Mouse (Mus musculus) heart, embryonic 13.5 days (tissue): ENCODE results near the gene Myo18a. TPM values are rescaled to one million over a fixed set of nuclear protein-coding genes. Genes with fewer than 3 reads are reported as not detected.

Experiments
- ATAC-seq: fragments of 200-750 bp; cut with Nextera tagmentation; 2 replicates; pipeline ENCODE4 v1.8.0; 2017; ENCODE audit warnings: moderate TSS enrichment; ENCODE audit not compliant: insufficient number of reproducible peaks, low FRiP score, low TSS enrichment; ENCODE audit errors: extremely low read depth
- H3K27ac ChIP-seq: fragments of 300-500 bp; sonication (generic); replicated peaks from 2 replicates; pipeline ENCODE4 v1.5.1; 2015; ENCODE audit warnings: moderate library complexity, mild to moderate bottlenecking, inconsistent platforms
- H3K27me3 ChIP-seq: fragments of 300-500 bp; sonication (generic); replicated peaks from 2 replicates; pipeline ENCODE4 v1.6.1; 2015; ENCODE audit warnings: mild to moderate bottlenecking, inconsistent platforms
- H3K36me3 ChIP-seq: fragments of 300-500 bp; sonication (generic); 2 replicates; pipeline ENCODE4 v1.6.1; 2015; ENCODE audit warnings: mild to moderate bottlenecking, inconsistent platforms
- H3K4me1 ChIP-seq: fragments of 300-500 bp; sonication (generic); 2 replicates; pipeline ENCODE4 v1.6.1; 2015; ENCODE audit warnings: inconsistent platforms
- H3K4me2 ChIP-seq: fragments of 300-500 bp; sonication (generic); 2 replicates; pipeline ENCODE4 v1.6.1; 2015; ENCODE audit warnings: inconsistent platforms, mild to moderate bottlenecking, moderate library complexity
- H3K4me3 ChIP-seq: fragments of 300-500 bp; sonication (generic); 2 replicates; pipeline ENCODE4 v1.5.1; 2015; ENCODE audit warnings: moderate library complexity, mild to moderate bottlenecking, inconsistent platforms
- H3K9ac ChIP-seq: fragments of 300-500 bp; sonication (generic); 2 replicates; pipeline ENCODE4 v1.6.1; 2015; ENCODE audit warnings: inconsistent platforms, mild to moderate bottlenecking, moderate library complexity
- H3K9me3 ChIP-seq: fragments of 300-500 bp; sonication (generic); 2 replicates; pipeline ENCODE4 v1.6.1; 2016; ENCODE audit warnings: inconsistent platforms
- WGBS: fragments of 180-500 bp; shearing (Covaris S2); methylation state at CpG from one replicate; pipeline ENCODE4 v1.1.7; 2015; ENCODE audit warnings: mixed read lengths; 5-methylcytosine and 5-hydroxymethylcytosine counted together
- polyA plus RNA-seq: library from polyadenylated mRNA; unstranded; fragments of >200 nt; fragmentation: Nextera tagmentation; extraction: Ambion mirVana; gene quantifications from 2 replicates; pipeline ENCODE4 v1.2.1, GENCODE M21; 2015

The Myo18a gene
- polyA plus RNA-seq, 1 experiment from 2014 or later = 100.0 TPM

DNA sequence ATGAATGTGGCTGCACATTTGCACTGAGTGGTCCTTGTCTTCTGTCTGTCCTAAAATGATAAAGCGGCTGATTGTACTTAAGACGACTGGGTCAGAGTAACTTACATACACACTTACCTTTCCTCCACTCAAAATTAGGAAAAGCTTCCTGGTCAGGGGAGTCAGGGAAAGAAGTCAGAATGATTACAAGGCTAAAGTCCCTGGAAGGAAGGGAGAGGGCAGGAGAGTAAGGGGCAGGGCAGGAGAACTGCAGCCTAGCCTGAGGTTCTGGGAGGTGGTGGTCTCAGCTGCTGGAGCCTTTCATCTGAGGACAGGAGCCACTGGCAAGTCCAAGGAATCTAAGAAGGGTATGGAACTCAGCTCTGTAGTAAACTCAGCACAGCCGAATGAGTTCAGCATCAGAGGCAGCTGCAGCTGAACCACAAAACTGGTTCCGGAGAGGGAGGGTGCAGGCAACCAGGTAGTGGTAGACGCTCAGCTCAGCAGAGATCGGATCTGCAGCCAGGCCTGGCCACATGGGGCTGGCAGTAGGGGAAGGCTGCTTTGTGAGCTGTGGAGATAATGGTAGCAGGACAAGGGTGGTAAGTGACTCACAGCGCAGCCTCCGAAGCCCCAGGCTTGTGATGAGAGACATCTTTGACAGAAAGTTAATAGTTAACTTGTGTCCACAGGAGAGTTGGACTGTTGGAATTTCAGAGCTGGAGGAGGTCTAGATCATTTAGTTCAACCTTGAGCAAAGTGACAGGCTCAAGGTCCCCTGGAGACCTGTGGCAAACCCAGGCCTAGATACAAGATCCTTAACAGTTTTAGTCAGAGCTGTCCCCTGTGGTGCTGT, 9.1 kb downstream of the Myo18a start:
- Histone ChIP-seq H3K4me3 (no peak overlapping the region), H3K4me1 (peaks cover 43% of the 10 kb centered on the region), H3K36me3 (peaks cover 1% of the 10 kb centered on the region), H3K9ac (peak overlapping the region; percentile 55), H3K4me2 (no peak overlapping the region; the same call in 1 of the 2 replicates), H3K27me3 (no peaks in the 10 kb centered on the region), H3K9me3 (no peaks in the 10 kb centered on the region), H3K27ac (peak overlapping the region; percentile 42; the same call in 1 of the 2 replicates)
- no peak for ATAC-seq
- WGBS = 48% methylated on average over 8 of the region's 8 CpGs

DNA sequence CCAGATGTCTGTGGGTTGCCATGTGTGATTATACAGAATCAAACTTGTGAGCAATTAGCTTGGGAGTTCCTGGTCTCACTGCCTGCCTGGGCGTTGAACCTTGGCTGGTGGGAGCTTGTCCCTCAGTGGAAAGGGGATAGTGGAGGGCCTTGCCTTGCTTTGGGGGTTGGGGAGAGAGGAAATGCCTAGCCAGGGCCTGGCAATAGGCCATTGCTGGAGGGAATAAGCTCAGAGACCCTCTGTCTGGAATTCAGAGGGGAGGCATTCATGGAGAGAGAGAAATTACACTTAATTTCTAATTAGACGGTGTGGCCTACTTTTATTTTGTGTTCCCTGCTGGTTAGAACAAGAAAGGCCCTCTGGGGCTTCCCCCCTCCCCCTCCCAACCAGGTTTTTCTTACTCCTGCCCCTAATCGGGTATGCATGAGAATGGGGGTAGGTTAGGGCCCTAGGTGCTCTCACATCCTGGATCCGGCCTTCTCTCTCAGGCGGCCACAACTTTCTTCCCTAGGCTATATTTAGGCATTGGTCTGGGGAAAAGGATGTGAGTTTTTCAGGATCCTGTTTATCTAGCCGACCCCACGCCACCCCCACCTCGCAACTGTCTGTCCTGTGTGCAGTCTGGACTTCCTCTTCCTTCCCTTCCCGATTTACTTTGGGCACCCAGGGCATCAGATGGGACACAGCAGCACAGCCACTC, 12.8 kb downstream of the Myo18a start:
- Histone ChIP-seq H3K36me3 (peaks cover 22% of the 10 kb centered on the region), H3K27ac (peak overlapping the region; percentile 57), H3K27me3 (no peaks in the 10 kb centered on the region), H3K9me3 (no peaks in the 10 kb centered on the region), H3K9ac (peak overlapping the region; percentile 54; the same call in 1 of the 2 replicates), H3K4me3 (no peak overlapping the region), H3K4me2 (no peak overlapping the region), H3K4me1 (peaks cover 44% of the 10 kb centered on the region)
- WGBS = 29% methylated on average over 9 of the region's 9 CpGs
- ATAC-seq = no peak

DNA sequence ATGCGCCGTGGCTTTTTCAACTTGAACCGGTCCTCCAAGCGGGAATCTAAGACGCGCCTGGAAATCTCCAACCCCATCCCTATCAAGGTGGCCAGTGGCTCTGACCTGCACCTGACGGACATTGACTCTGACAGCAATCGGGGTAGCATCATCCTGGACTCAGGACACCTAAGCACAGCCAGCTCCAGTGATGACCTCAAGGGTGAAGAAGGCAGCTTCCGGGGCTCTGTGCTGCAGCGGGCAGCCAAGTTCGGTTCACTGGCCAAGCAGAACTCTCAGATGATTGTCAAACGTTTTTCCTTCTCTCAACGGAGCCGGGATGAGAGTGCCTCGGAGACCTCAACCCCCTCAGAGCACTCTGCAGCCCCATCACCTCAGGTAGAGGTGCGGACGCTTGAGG, 14.4 kb downstream of the Myo18a start:
- WGBS = 89% methylated on average over 17 of the region's 17 CpGs
- peaks cover 48% of the 10 kb centered on the region for H3K4me1 ChIP-seq
- ATAC-seq = no peak

DNA sequence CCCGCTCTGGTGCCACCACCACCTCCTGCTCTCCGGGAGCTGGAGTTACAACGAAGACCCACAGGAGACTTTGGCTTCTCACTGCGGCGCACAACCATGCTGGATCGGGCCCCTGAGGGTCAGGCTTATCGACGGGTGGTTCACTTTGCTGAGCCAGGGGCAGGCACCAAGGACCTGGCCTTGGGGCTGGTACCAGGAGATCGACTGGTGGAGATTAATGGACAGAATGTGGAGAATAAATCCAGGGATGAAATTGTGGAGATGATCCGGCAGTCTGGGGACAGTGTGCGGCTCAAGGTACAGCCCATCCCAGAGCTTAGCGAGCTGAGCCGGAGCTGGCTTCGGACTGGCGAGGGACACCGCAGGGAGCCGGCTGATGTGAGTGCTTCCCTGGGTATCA, 14.9 kb downstream of the Myo18a start:
- H3K9me3 ChIP-seq = no peaks in the 10 kb centered on the region
- WGBS = 85% methylated on average over 17 of the region's 17 CpGs
- no peak for ATAC-seq
- peaks cover 49% of the 10 kb centered on the region for H3K4me1 ChIP-seq
- no peak overlapping the region for H3K9ac ChIP-seq
- no peak overlapping the region for H3K4me3 ChIP-seq
- H3K27ac ChIP-seq = no peak overlapping the region
- H3K36me3 ChIP-seq = peaks cover 22% of the 10 kb centered on the region
- H3K4me2 ChIP-seq = no peak overlapping the region
- H3K27me3 ChIP-seq = no peaks in the 10 kb centered on the region

More for the DNA sequence above, 14.4 kb downstream of the Myo18a start:
- Histone ChIP-seq H3K4me3 (no peak overlapping the region), H3K36me3 (peaks cover 22% of the 10 kb centered on the region), H3K27ac (no peak overlapping the region), H3K9me3 (no peaks in the 10 kb centered on the region), H3K27me3 (no peaks in the 10 kb centered on the region), H3K4me2 (no peak overlapping the region), H3K9ac (no peak overlapping the region)

DNA sequence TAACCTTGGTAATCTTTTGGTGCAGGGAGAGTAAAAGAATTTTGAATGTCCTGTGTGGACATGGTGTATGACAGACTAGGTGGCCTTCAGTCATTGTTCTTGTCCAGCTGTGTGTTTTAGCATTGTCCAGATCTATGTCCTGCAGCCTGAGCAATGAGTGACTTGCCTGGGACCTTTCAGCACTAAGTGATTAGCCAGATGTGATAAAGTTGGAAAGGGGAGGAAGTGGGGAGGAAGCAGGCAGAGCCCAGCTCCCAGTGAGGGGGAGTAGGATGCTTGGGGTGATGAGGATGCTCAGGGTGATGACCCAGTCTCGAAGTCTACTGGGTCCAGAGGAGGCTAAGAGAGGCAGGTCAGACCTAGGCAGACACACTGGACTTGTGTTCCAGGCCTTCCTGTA, 16.2 kb downstream of the Myo18a start:
- 30% methylated on average over 1 of the region's 1 CpGs for WGBS
- ATAC-seq = no peak
- Histone ChIP-seq H3K4me2 (no peak overlapping the region), H3K27ac (0 out of 2 replicates have a peak overlapping the region, but pooled peaks have one; percentile 24), H3K4me3 (no peak overlapping the region), H3K9ac (no peak overlapping the region), H3K27me3 (no peaks in the 10 kb centered on the region), H3K9me3 (no peaks in the 10 kb centered on the region), H3K4me1 (peaks cover 62% of the 10 kb centered on the region), H3K36me3 (peaks cover 22% of the 10 kb centered on the region)

DNA sequence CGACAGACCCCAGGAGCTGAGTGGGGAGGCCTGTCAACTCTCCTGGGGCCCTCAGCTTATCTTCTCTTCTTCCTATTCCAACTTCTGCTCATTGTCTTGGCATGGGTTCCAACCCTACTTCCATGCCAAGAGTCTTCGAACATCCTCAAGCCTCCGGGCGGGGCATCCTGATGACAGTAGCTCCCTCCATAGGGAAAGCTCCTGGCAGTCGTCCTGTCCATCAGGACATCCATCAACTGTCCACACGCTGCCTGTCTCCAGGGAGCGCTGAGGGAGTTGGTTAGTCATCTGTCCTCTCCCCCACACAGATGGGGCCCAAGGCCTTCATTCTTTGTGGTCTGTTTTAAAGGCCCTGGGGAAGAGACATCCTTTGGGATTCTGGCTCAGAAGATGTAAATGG, 18.0 kb downstream of the Myo18a start:
- no peak overlapping the region for H3K9ac ChIP-seq
- H3K27ac ChIP-seq = no peak overlapping the region
- no peak overlapping the region for H3K4me3 ChIP-seq
- no peak for ATAC-seq
- H3K27me3 ChIP-seq = no peaks in the 10 kb centered on the region
- H3K4me1 ChIP-seq = peaks cover 73% of the 10 kb centered on the region
- 39% methylated on average over 7 of the region's 7 CpGs for WGBS
- no peak overlapping the region for H3K4me2 ChIP-seq
- no peaks in the 10 kb centered on the region for H3K9me3 ChIP-seq
- peaks cover 22% of the 10 kb centered on the region for H3K36me3 ChIP-seq

DNA sequence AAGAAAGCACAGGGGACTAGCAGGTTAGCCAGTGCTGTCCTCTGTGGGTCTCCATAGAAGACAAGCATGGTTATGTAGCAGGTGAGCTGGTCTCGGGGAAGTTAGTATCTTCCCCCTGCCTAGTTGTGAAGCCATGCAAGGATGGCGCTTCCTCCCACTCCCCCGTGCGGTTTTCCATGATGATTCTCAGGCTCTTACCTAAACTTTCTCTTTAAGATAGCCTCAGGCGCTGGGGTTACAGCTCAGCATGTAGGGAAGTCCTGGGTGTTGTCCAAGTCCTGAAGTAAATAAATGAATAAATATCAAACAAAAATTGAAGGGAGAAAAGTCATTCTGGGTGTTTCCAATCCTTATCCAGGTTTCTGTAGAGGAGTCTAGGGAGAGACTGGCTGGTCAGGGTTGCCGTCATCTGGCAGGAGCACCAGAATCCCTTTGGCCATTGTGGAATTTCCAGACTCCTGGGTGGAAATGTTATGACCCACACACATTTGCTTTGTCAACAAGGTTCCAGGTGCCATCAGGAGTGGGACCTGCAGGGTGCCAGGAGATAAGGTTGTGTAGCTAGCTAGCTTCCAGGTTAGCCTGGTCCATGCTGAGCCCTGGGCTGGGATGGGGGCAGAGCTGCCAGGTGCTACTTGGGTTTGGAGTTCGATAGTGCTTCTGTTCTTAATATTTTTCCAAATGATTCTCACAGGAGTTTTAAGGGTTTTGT, 19.2 kb downstream of the Myo18a start:
- WGBS = 81% methylated on average over 7 of the region's 7 CpGs
- no peak for ATAC-seq

DNA sequence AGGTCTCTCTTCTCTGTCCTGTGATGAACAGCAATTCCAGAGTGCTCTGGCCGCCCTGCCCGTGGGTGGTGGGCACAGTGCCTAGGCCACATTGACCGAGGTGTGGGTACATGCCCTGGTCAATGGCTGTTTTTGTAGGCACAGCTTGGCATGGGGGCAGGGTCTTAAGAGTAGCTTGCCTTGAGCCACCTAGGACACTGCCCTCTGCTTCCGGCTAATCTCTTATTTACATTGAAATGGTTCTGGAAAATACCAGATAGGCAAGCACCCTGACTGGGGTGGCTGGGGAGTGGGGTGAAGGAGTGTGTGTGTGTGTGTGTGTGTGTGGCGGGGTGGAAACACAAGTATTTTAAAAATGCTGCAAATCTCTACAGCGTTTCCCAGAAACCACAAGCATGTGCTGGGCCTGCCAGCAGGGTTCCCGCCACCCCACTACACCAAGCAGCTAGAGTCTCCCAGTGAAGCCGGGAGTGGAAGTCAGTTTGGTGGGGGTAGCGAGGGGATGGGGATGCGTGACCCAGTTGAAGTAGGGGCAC, 20.2 kb downstream of the Myo18a start:
- ATAC-seq = no peak
- Histone ChIP-seq H3K4me2 (0 out of 2 replicates have a peak overlapping the region, but pooled peaks have one; percentile 46), H3K9ac (0 out of 2 replicates have a peak overlapping the region, but pooled peaks have one; percentile 72)

More for the DNA sequence above, 19.2 kb downstream of the Myo18a start:
- no peak overlapping the region for H3K4me3 ChIP-seq
- H3K36me3 ChIP-seq = peaks cover 20% of the 10 kb centered on the region
- peaks cover 81% of the 10 kb centered on the region for H3K4me1 ChIP-seq
- no peaks in the 10 kb centered on the region for H3K9me3 ChIP-seq
- H3K27ac ChIP-seq = no peak overlapping the region
- H3K9ac ChIP-seq = no peak overlapping the region
- no peaks in the 10 kb centered on the region for H3K27me3 ChIP-seq
- H3K4me2 ChIP-seq = no peak overlapping the region

DNA sequence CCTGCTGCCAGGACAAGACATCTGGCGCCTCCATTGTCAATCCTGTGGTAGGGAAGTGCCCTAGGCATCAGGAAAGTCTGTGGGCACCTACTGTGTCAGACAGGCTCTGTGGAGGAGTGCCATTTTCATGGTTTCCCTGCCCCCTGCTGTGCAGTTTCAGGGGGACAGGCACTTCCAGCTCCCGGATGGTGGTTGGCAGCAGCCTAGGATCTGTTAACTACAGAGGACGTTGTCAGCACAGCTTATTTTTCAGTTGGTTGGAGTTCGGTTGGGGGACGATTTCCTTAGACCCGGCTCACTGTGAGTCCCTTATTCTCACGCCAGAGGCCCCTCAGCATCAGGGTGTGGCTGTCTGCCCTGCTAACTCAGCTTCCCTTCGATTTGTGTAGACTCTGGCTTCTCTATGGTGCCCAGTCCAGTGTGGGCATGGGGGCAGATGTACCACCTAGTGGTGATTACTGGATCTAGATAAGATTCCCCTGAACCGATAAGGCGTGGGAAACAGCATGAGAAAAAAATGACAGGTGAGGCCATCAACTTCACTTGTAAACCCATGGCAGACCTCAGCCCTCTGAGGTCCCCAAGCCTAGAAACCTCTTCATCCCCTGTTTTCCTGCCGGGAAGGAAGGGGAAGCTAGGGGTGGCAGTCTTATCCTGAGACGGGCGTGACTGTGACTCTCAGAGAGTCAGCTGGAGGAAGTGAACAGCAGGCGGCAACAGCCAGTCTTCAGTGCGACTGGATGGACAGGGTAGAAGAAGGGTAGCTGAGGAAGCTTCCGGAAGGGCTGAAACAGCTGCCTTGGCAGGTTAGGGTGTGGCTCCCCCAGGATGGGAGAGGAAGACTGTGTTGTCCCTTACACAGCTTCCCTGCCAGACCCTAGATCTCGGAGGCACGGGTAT, 21.0 kb downstream of the Myo18a start:
- H3K36me3 ChIP-seq = 0 out of 2 replicates have a peak, but pooled peaks cover 4% of the 10 kb centered on the region
- H3K4me1 ChIP-seq = peaks cover 83% of the 10 kb centered on the region
- peak overlapping the region; percentile 72 for H3K9ac ChIP-seq
- H3K4me3 ChIP-seq = no peak overlapping the region
- H3K27me3 ChIP-seq = no peaks in the 10 kb centered on the region
- no peak for ATAC-seq
- peak overlapping the region; percentile 46 for H3K4me2 ChIP-seq
- 36% methylated on average over 18 of the region's 18 CpGs for WGBS
- peak overlapping the region; percentile 97 for H3K27ac ChIP-seq
- no peaks in the 10 kb centered on the region for H3K9me3 ChIP-seq

More for the DNA sequence above, 20.2 kb downstream of the Myo18a start:
- H3K4me3 ChIP-seq = no peak overlapping the region
- H3K36me3 ChIP-seq = peaks cover 10% of the 10 kb centered on the region
- 60% methylated on average over 10 of the region's 10 CpGs for WGBS
- peaks cover 85% of the 10 kb centered on the region for H3K4me1 ChIP-seq
- peak overlapping the region; percentile 97 for H3K27ac ChIP-seq
- no peaks in the 10 kb centered on the region for H3K9me3 ChIP-seq
- no peaks in the 10 kb centered on the region for H3K27me3 ChIP-seq

DNA sequence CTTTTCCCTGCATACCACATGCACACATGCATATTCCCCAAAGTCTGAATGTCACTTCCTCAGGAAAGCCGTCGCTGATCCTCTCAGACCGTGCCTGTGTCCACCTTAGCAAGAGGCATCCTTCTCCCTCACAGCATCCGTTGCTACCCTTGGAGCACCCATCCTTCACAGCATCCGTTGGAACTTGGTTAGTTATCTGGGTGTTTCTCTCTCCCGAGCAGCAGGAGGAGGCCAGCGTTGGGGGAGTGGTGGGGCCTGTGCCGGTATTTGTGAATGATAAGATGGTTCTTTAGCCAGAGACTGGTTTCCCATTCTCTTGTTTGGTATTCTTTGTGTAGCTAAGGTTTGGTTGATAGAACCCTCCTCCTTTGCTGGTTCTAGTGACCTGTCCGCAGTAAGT, 21.8 kb downstream of the Myo18a start:
- ATAC-seq = peak; percentile 25; the same call in 1 of the 2 replicates
- Histone ChIP-seq H3K4me3 (no peak overlapping the region), H3K27me3 (no peaks in the 10 kb centered on the region), H3K4me1 (peaks cover 81% of the 10 kb centered on the region), H3K4me2 (peak overlapping the region; percentile 46), H3K9ac (peak overlapping the region; percentile 72), H3K27ac (peak overlapping the region; percentile 97), H3K36me3 (0 out of 2 replicates have a peak, but pooled peaks cover 3% of the 10 kb centered on the region), H3K9me3 (no peaks in the 10 kb centered on the region)
- 38% methylated on average over 9 of the region's 9 CpGs for WGBS
